Mouse (Mus musculus) G1E (cell line): ENCODE results near the gene Rptor.

Experiments used
- CTCF ChIP-seq: IDR thresholded peaks from 2 replicates; pipeline ENCODE4 v1.5.1; 2012; ENCODE audit warnings: low read depth, low read length, inconsistent platforms, mixed read lengths
- GATA1 ChIP-seq: IDR thresholded peaks from 2 replicates; pipeline ENCODE4 v1.6.1; 2012; ENCODE audit warnings: borderline replicate concordance, low read length, inconsistent platforms, mixed read lengths

DNA sequence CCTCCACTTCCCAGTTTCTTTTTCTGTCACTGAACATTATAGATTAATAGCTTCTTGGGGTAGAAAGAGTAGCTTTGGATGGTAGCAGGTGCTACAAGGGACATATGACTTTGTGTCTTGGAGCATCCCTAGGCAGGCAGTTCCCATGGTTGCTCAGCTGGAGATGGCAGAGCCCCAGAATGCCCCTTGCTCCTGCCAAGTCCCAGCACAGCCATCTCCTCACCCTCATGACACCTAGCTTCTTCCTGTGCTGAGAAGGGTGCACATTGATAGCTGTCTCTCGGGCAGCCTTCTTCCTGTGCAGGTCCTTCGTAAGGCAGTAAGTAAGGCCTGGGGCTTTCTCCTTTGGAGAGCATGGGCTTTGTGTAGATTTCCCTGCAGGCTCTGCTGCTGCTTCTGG lies 78.0 kb downstream of the Rptor start:
- TF ChIP-seq CTCF (no peak), GATA1 (no peak)
